Mouse (Mus musculus) right cerebral cortex, postnatal 36 days (tissue): ENCODE results near the gene Ifitm2.

Experiments
- DNase-seq, 2 experiments: peaks; one replicate each; pipeline ENCODE4 v3.0.0; 2022; ENCODE audit warnings: low spot score in 2 of 2, mixed read lengths in 1 of 2

Gene Ifitm2

GRCm38 (mm10) chr7:140943356-140943755 lies 12.4 kb downstream of the Ifitm2 start:
- no peak for DNase-seq

GRCm38 (mm10) chr7:140942811-140943210 lies 13.0 kb downstream of the Ifitm2 start:
- no peak for DNase-seq

- DNase-seq, result no peak
Observed at GRCm38 (mm10) chr7:140942341-140942740, 13.4 kb downstream of the Ifitm2 start.

- no peak for DNase-seq
Observed at GRCm38 (mm10) chr7:140941222-140942051, 14.3 kb downstream of the Ifitm2 start, which contains the start of gene Pgghg. Pgghg (plus strand) TSS chr7:140941391.

- DNase-seq, result no peak
Observed at GRCm38 (mm10) chr7:140939669-140940171, 16.1 kb downstream of the Ifitm2 start.

- DNase-seq, result no peak
Observed at GRCm38 (mm10) chr7:140938896-140939295, 16.9 kb downstream of the Ifitm2 start.

GRCm38 (mm10) chr7:140938436-140938835 lies 17.4 kb downstream of the Ifitm2 start:
- DNase-seq, result no peak

- no peak for DNase-seq
Observed at GRCm38 (mm10) chr7:140927181-140927580, 28.6 kb downstream of the Ifitm2 start.

GRCm38 (mm10) chr7:140923070-140923775 lies 32.6 kb downstream of the Ifitm2 start:
- DNase-seq, result no peak

GRCm38 (mm10) chr7:140922398-140923069 lies 33.3 kb downstream of the Ifitm2 start:
- no peak for DNase-seq

GRCm38 (mm10) chr7:140921225-140921975 lies 34.4 kb downstream of the Ifitm2 start:
- no peak for DNase-seq

GRCm38 (mm10) chr7:140920418-140921029 lies 35.3 kb downstream of the Ifitm2 start, which contains the start of gene Nlrp6:
Nlrp6 (plus strand) TSS chr7:140920902.
- DNase-seq, result no peak

GRCm38 (mm10) chr7:140919911-140920310 lies 35.9 kb downstream of the Ifitm2 start:
- no peak for DNase-seq

- no peak for DNase-seq
Observed at GRCm38 (mm10) chr7:140914031-140914690, 41.6 kb downstream of the Ifitm2 start.

GRCm38 (mm10) chr7:140912846-140913482 lies 42.8 kb downstream of the Ifitm2 start:
- no peak for DNase-seq

GRCm38 (mm10) chr7:140912293-140912692 lies 43.5 kb downstream of the Ifitm2 start:
- peak; percentile 28 to 44 for DNase-seq

- peak; percentile 27 to 48 for DNase-seq
Observed at GRCm38 (mm10) chr7:140908634-140909107, 47.1 kb downstream of the Ifitm2 start.

- DNase-seq, result no peak
Observed at GRCm38 (mm10) chr7:140908181-140908580, 47.6 kb downstream of the Ifitm2 start.

GRCm38 (mm10) chr7:140907697-140908096 lies 48.1 kb downstream of the Ifitm2 start:
- no peak for DNase-seq

GRCm38 (mm10) chr7:140907131-140907530 lies 48.7 kb downstream of the Ifitm2 start:
- DNase-seq, result no peak
